Mouse (Mus musculus): ENCODE measurements around the gene Mfsd4b5. TPM values are rescaled to one million over a fixed set of nuclear protein-coding genes. Genes with fewer than 3 reads are reported as not detected.

The Mfsd4b5 gene
- not detected for polyA plus RNA-seq (2014; fragmentation: Illumina TruSeq; extraction: RNeasy Lipid Tissue Mini Kit (QIAGEN cat#74804); ENCODE audit: low read depth, low replicate concordance)

GRCm38 (mm10) chr10:39986466-39986865 lies at the start of gene Mfsd4b5:
Mfsd4b5 (minus strand) TSS chr10:39986646.

GRCm38 (mm10) chr10:40024554-40025428 lies 38.3 kb upstream of the Mfsd4b5 start, which contains the start of gene Mfsd4b1:
Mfsd4b1 (minus strand) TSS chr10:40025268.

GRCm38 (mm10) chr10:39959761-39960440 lies 26.5 kb downstream of the Mfsd4b5 start, which contains the start of gene Mfsd4b3:
Mfsd4b3 (minus strand) TSS chr10:39960153.

GRCm38 (mm10) chr10:39926616-39927139 lies 59.8 kb downstream of the Mfsd4b5 start, which contains the start of gene Mfsd4b2:
Mfsd4b2 (minus strand) TSS chr10:39926923.

Other genes starting within 250 kb of the Mfsd4b5 start
- 6.6 TPM for gene Mfsd4b4, start 87.4 kb downstream of the Mfsd4b5 start, polyA plus RNA-seq (2014; fragmentation: Illumina TruSeq; extraction: RNeasy Lipid Tissue Mini Kit (QIAGEN cat#74804); ENCODE audit: low read depth, low replicate concordance)
- not detected for gene Mfsd4b2, start 59.7 kb downstream of the Mfsd4b5 start, polyA plus RNA-seq (2014; fragmentation: Illumina TruSeq; extraction: RNeasy Lipid Tissue Mini Kit (QIAGEN cat#74804); ENCODE audit: low read depth, low replicate concordance)
- 0.22 TPM for gene Mfsd4b3, start 26.5 kb downstream of the Mfsd4b5 start, polyA plus RNA-seq (2014; fragmentation: Illumina TruSeq; extraction: RNeasy Lipid Tissue Mini Kit (QIAGEN cat#74804); ENCODE audit: low read depth, low replicate concordance)
- gene Mfsd4b1, start 38.6 kb upstream of the Mfsd4b5 start, polyA plus RNA-seq (2014; fragmentation: Illumina TruSeq; extraction: RNeasy Lipid Tissue Mini Kit (QIAGEN cat#74804); ENCODE audit: low read depth, low replicate concordance), result 0.84 TPM
- 2.3 TPM for gene Slc16a10, start 155.6 kb upstream of the Mfsd4b5 start, polyA plus RNA-seq (2014; fragmentation: Illumina TruSeq; extraction: RNeasy Lipid Tissue Mini Kit (QIAGEN cat#74804); ENCODE audit: low read depth, low replicate concordance)

All from testis, adult 10 weeks (tissue).